Mouse (Mus musculus) forebrain, embryonic 12.5 days (tissue): ENCODE results near the gene Rims1. TPM values are rescaled to one million over a fixed set of nuclear protein-coding genes. Genes with fewer than 3 reads are reported as not detected.

Experiments
- ATAC-seq: fragments of 200-750 bp; cut with Nextera tagmentation; 2 replicates; pipeline ENCODE4 v1.8.0; 2017; ENCODE audit warnings: moderate TSS enrichment; ENCODE audit not compliant: low FRiP score
- H3K27ac ChIP-seq: fragments of 300-500 bp; sonication (generic); 2 replicates; pipeline ENCODE4 v1.5.1; 2016; ENCODE audit warnings: mild to moderate bottlenecking
- H3K27me3 ChIP-seq: fragments of 300-500 bp; sonication (generic); 2 replicates; pipeline ENCODE4 v1.6.1; 2016; ENCODE audit warnings: mild to moderate bottlenecking
- H3K36me3 ChIP-seq: fragments of 300-500 bp; sonication (generic); replicated peaks from 2 replicates; pipeline ENCODE4 v1.6.1; 2016; ENCODE audit warnings: mild to moderate bottlenecking
- H3K4me1 ChIP-seq: fragments of 300-500 bp; sonication (generic); 2 replicates; pipeline ENCODE4 v1.6.1; 2016
- H3K4me2 ChIP-seq: fragments of 300-500 bp; sonication (generic); 2 replicates; pipeline ENCODE4 v1.6.1; 2016; ENCODE audit warnings: mild to moderate bottlenecking, moderate library complexity
- H3K4me3 ChIP-seq: fragments of 300-500 bp; sonication (generic); replicated peaks from 2 replicates; pipeline ENCODE4 v1.5.1; 2016; ENCODE audit warnings: mild to moderate bottlenecking
- H3K9ac ChIP-seq: fragments of 300-500 bp; sonication (generic); 2 replicates; pipeline ENCODE4 v1.6.1; 2016; ENCODE audit warnings: mild to moderate bottlenecking
- H3K9me3 ChIP-seq: fragments of 300-500 bp; sonication (generic); 2 replicates; pipeline ENCODE4 v1.6.1; 2016
- WGBS: fragments of 180-500 bp; shearing (Covaris S2); methylation state at CpG from one replicate; pipeline ENCODE4 v1.1.7; 2016; 5-methylcytosine and 5-hydroxymethylcytosine counted together
- polyA plus RNA-seq: library from polyadenylated mRNA; unstranded; fragments of >200 nt; fragmentation: Nextera tagmentation; extraction: Ambion mirVana; gene quantifications from 2 replicates; pipeline ENCODE4 v1.2.1, GENCODE M21; 2016

The Rims1 gene
- polyA plus RNA-seq, 1 experiment from 2014 or later, result 5.4 TPM

DNA sequence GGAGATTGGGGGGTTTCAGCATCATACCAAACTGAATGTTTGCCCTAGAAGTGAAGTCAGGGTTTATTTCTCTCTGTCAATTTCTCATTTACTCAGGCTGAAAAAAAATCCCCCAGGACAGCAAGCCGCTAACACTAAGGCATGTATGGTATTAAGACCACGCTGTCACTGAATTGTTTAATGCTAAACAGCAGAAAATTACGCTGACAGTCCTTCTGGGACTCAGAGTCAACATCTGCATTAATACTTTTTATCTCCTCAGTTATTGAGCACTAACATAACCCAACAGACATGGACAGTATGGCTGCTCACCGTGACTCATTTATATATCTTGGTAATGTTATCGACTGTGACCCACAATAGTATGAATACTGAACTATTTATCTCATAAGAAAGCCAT is 43.0 kb downstream of the Rims1 start:
- ATAC-seq, result no peak
- WGBS, result 86% methylated on average over 5 of the region's 5 CpGs
- H3K4me2 ChIP-seq, result no peak overlapping the region

DNA sequence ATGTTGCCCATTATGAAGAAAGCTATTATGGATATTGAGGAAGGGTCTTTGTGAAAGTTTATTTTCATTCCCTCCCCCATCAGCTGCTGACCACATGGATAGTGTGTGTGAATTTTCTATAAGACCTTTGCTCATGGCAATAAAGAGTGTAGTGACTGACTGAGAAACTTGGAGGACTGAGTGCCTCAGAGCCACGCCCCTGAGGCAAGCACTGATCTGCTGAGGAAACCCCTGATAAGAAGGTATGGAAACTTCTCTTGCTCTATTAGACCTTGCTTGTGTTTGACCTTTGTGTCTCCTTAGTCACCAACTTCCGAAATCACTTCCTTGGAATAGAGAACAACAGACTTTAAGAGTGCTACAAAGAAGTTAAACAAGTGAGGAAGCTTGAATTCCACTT is 55.3 kb downstream of the Rims1 start:
- H3K27ac ChIP-seq, result no peak overlapping the region
- no peak overlapping the region for H3K4me2 ChIP-seq
- ATAC-seq, result no peak
- H3K27me3 ChIP-seq, result no peaks in the 10 kb centered on the region
- WGBS, result 88% methylated on average over 2 of the region's 2 CpGs
- no peaks in the 10 kb centered on the region for H3K9me3 ChIP-seq
- no peaks in the 10 kb centered on the region for H3K36me3 ChIP-seq
- no peak overlapping the region for H3K9ac ChIP-seq
- no peak overlapping the region for H3K4me3 ChIP-seq
- H3K4me1 ChIP-seq, result no peaks in the 10 kb centered on the region

More for the DNA sequence above, 43.0 kb downstream of the Rims1 start:
- H3K4me1 ChIP-seq, result no peaks in the 10 kb centered on the region
- no peaks in the 10 kb centered on the region for H3K36me3 ChIP-seq
- H3K27ac ChIP-seq, result no peak overlapping the region
- H3K9me3 ChIP-seq, result no peaks in the 10 kb centered on the region
- H3K27me3 ChIP-seq, result no peaks in the 10 kb centered on the region
- no peak overlapping the region for H3K9ac ChIP-seq
- no peak overlapping the region for H3K4me3 ChIP-seq

GRCm38 (mm10) chr1:22744655-22745054 is 61.1 kb downstream of the Rims1 start:
- H3K36me3 ChIP-seq, result no peaks in the 10 kb centered on the region
- no peak overlapping the region for H3K4me3 ChIP-seq
- no peak overlapping the region for H3K27ac ChIP-seq
- no peak overlapping the region for H3K4me2 ChIP-seq
- H3K9ac ChIP-seq, result no peak overlapping the region
- no peak for ATAC-seq
- H3K27me3 ChIP-seq, result no peaks in the 10 kb centered on the region
- H3K9me3 ChIP-seq, result no peaks in the 10 kb centered on the region
- no peaks in the 10 kb centered on the region for H3K4me1 ChIP-seq
- WGBS, result 92% methylated on average over 5 of the region's 5 CpGs

- WGBS, result 75% methylated on average over 6 of the region's 6 CpGs
- H3K4me2 ChIP-seq, result no peak overlapping the region
- H3K9me3 ChIP-seq, result no peaks in the 10 kb centered on the region
- H3K27ac ChIP-seq, result no peak overlapping the region
- no peak overlapping the region for H3K4me3 ChIP-seq
- no peaks in the 10 kb centered on the region for H3K36me3 ChIP-seq
- no peak overlapping the region for H3K9ac ChIP-seq
- no peak for ATAC-seq
- no peaks in the 10 kb centered on the region for H3K4me1 ChIP-seq
- H3K27me3 ChIP-seq, result no peaks in the 10 kb centered on the region
Measured at GRCm38 (mm10) chr1:22737491-22737890, 68.3 kb downstream of the Rims1 start.

DNA sequence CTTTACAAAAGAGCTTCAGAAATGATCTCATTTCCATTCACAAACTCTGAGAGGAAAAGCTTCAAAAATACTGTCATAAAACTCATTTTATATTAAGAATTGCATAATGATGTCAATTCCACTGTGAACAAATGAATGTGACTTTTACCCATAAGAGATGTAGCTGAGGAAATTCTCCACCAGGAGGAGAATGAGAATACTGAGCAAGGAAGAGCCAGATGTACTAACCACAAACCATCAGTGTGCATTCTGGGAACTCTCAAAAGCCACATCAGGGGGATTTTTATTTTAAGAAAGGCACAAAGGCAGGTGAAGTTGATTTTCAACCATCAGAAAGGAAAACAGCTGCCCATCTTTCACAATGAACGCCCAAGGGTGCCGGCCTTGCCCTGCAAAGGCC is 71.4 kb downstream of the Rims1 start:
- no peak for ATAC-seq
- Histone ChIP-seq H3K27ac (no peak overlapping the region), H3K27me3 (no peaks in the 10 kb centered on the region), H3K4me1 (no peaks in the 10 kb centered on the region), H3K4me3 (no peak overlapping the region), H3K9me3 (no peaks in the 10 kb centered on the region), H3K36me3 (no peaks in the 10 kb centered on the region), H3K9ac (no peak overlapping the region), H3K4me2 (no peak overlapping the region)
- 88% methylated on average over 2 of the region's 2 CpGs for WGBS

DNA sequence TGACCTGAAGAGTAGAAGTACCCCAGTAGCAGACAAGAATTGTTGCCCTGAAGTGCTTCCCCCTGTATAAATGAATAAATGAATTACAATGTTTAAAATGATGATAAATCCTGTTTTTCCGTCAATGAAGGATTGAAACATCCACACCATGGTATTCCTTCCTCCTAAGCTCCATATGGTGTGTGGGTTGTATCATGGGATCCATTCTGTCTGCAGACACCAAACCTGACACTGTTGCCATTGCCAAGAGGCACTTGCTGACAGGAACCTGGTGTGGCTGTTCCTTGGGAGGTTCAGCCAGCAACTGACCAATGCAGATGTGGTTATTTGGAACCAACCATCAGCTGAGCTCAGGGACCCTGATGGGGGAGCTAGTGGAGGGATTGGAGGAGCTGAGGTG is 72.5 kb downstream of the Rims1 start:
- Histone ChIP-seq H3K36me3 (no peaks in the 10 kb centered on the region), H3K9me3 (no peaks in the 10 kb centered on the region), H3K9ac (no peak overlapping the region), H3K4me3 (no peak overlapping the region), H3K27ac (no peak overlapping the region), H3K27me3 (no peaks in the 10 kb centered on the region), H3K4me1 (no peaks in the 10 kb centered on the region), H3K4me2 (no peak overlapping the region)
- no peak for ATAC-seq
- WGBS, result 97% methylated on average over 1 of the region's 1 CpGs

DNA sequence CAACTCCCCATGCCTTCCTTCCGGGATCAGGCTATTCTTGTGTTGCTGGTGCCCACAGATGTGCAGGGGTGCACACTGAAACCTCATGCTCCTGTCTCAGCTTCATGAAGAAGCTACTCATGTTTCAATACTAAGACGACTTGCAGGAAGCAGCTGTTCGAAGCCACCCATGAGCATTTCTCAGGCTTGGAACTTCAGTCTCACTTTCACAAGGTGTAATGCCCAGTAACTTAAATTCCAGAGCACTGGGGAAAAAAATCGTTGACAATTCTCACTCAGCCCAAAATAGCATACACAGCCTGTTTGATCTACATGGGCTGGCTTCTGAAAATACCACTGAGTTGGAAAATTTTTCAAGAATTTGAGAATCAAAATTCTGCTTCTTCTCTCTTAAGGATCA is 77.6 kb downstream of the Rims1 start:
- ATAC-seq, result no peak
- Histone ChIP-seq H3K27ac (no peak overlapping the region), H3K4me1 (no peaks in the 10 kb centered on the region), H3K27me3 (no peaks in the 10 kb centered on the region), H3K4me2 (no peak overlapping the region), H3K9ac (no peak overlapping the region), H3K4me3 (no peak overlapping the region), H3K9me3 (no peaks in the 10 kb centered on the region), H3K36me3 (no peaks in the 10 kb centered on the region)
- WGBS, result 79% methylated on average over 4 of the region's 4 CpGs

GRCm38 (mm10) chr1:22721706-22722105 is 84.1 kb downstream of the Rims1 start:
- ATAC-seq, result no peak
- H3K4me3 ChIP-seq, result no peak overlapping the region
- no peak overlapping the region for H3K4me2 ChIP-seq
- no peaks in the 10 kb centered on the region for H3K9me3 ChIP-seq
- H3K36me3 ChIP-seq, result no peaks in the 10 kb centered on the region
- no peak overlapping the region for H3K9ac ChIP-seq
- H3K27me3 ChIP-seq, result no peaks in the 10 kb centered on the region
- H3K27ac ChIP-seq, result no peak overlapping the region
- H3K4me1 ChIP-seq, result no peaks in the 10 kb centered on the region

- Histone ChIP-seq H3K9ac (no peak overlapping the region), H3K4me3 (no peak overlapping the region), H3K4me1 (no peaks in the 10 kb centered on the region), H3K27ac (no peak overlapping the region), H3K27me3 (no peaks in the 10 kb centered on the region), H3K36me3 (no peaks in the 10 kb centered on the region), H3K9me3 (no peaks in the 10 kb centered on the region), H3K4me2 (no peak overlapping the region)
- WGBS, result 75% methylated on average over 2 of the region's 2 CpGs
- no peak for ATAC-seq
Measured at GRCm38 (mm10) chr1:22720714-22721113, 85.1 kb downstream of the Rims1 start.

- no peaks in the 10 kb centered on the region for H3K4me1 ChIP-seq
- WGBS, result 62% methylated on average over 2 of the region's 2 CpGs
- ATAC-seq, result no peak
- no peaks in the 10 kb centered on the region for H3K9me3 ChIP-seq
- no peaks in the 10 kb centered on the region for H3K27me3 ChIP-seq
- H3K27ac ChIP-seq, result no peak overlapping the region
- no peaks in the 10 kb centered on the region for H3K36me3 ChIP-seq
- no peak overlapping the region for H3K9ac ChIP-seq
- no peak overlapping the region for H3K4me2 ChIP-seq
- H3K4me3 ChIP-seq, result no peak overlapping the region
Measured at GRCm38 (mm10) chr1:22709461-22709860, 96.3 kb downstream of the Rims1 start.

DNA sequence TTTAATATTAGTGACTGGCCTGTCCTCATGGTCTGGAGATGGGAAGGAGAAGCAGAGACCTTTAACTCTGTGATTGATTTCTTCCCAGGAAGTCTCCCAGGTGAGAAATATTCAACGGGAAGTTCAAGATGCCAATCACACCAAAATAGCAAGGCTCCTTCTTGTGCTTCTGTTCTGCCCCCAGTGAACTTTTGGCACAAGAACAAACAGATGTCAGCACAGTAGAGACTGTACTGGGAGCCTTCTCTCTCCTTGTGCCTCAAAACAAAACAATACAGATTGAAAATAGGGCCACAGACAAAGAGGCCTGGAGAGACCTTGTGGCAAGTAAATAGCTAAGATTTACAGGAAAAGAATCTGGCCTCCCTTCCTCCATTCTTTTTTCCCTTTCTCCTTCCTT is 110.7 kb downstream of the Rims1 start:
- ATAC-seq, result no peak
- no peak overlapping the region for H3K9ac ChIP-seq
- H3K4me2 ChIP-seq, result no peak overlapping the region
- H3K27me3 ChIP-seq, result no peaks in the 10 kb centered on the region
- WGBS, result 56% methylated on average over 1 of the region's 1 CpGs
- H3K9me3 ChIP-seq, result no peaks in the 10 kb centered on the region
- H3K4me3 ChIP-seq, result no peak overlapping the region
- no peak overlapping the region for H3K27ac ChIP-seq
- peaks cover 4% of the 10 kb centered on the region; the same call in 1 of the 2 replicates for H3K4me1 ChIP-seq
- no peaks in the 10 kb centered on the region for H3K36me3 ChIP-seq

DNA sequence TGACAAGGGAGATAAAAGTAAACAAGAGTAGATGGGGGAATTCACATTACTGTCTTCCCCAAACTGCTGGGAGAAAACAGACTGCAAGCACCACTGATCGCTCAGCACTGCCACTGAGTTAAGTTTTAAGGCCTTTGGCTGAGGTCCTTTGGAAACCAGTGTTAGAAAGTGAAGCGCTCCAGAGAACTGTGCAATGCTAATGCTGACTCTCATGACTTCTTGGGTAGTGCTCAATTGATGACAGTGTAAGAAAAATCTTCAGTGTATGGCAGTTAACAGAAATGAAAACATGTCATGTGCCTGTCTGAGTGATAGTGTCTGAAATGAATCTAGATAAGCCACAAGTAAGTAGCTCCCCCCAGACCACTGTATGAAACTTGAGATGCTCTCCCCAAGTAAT is 111.3 kb downstream of the Rims1 start:
- no peak for ATAC-seq
- no peak overlapping the region for H3K27ac ChIP-seq
- H3K36me3 ChIP-seq, result no peaks in the 10 kb centered on the region
- peaks cover 4% of the 10 kb centered on the region; the same call in 1 of the 2 replicates for H3K4me1 ChIP-seq
- WGBS, result 83% methylated on average over 2 of the region's 2 CpGs
- no peak overlapping the region for H3K4me3 ChIP-seq
- H3K9me3 ChIP-seq, result no peaks in the 10 kb centered on the region
- H3K4me2 ChIP-seq, result no peak overlapping the region
- H3K27me3 ChIP-seq, result no peaks in the 10 kb centered on the region
- H3K9ac ChIP-seq, result no peak overlapping the region

DNA sequence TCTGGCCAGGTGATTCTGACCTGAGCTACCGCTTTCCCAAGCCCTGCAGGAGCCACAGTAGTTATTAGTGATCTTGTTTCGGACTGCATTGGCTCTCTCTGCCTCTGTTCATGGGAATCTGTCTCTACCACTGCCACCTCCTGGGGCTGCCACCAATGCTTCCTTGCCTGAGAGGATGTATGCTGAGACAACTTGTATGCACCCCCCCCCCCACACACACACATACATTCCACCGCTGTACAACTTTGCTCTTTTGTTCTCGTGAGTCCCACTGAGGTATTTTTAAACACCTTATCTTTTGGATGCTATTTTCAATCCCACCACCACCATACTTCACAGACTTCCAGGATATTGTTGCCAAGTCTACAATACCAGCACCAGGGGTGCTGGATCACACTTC is 122.3 kb downstream of the Rims1 start:
- H3K9ac ChIP-seq, result no peak overlapping the region
- ATAC-seq, result no peak
- H3K27ac ChIP-seq, result no peak overlapping the region
- WGBS, result 82% methylated on average over 4 of the region's 4 CpGs
- no peaks in the 10 kb centered on the region for H3K9me3 ChIP-seq
- H3K4me3 ChIP-seq, result no peak overlapping the region
- no peaks in the 10 kb centered on the region for H3K4me1 ChIP-seq
- H3K4me2 ChIP-seq, result no peak overlapping the region
- no peaks in the 10 kb centered on the region for H3K36me3 ChIP-seq
- no peaks in the 10 kb centered on the region for H3K27me3 ChIP-seq

DNA sequence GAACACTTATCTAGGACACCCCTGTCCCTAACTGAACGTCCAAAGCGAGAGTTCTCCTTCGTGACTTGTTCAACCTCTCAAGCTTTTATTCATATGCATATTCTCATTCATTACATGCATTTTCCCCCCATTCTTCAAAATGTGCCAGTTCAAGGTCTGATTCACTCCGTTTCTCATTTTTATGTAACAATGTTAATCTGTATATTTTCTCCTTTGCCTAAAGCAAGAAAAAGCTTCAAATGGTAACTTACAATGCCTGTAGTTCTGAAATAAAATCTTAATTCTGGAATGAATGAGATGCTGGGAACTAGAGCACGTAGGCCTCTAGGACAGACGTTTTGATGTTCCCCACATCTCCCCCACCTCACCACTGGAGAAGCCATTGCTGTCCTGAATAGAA is 141.6 kb downstream of the Rims1 start:
- ATAC-seq, result no peak
- H3K9ac ChIP-seq, result no peak overlapping the region
- H3K4me2 ChIP-seq, result no peak overlapping the region
- no peak overlapping the region for H3K27ac ChIP-seq
- 79% methylated on average over 6 of the region's 6 CpGs for WGBS
- H3K4me1 ChIP-seq, result no peaks in the 10 kb centered on the region
- H3K27me3 ChIP-seq, result no peaks in the 10 kb centered on the region
- no peak overlapping the region for H3K4me3 ChIP-seq
- no peaks in the 10 kb centered on the region for H3K9me3 ChIP-seq
- H3K36me3 ChIP-seq, result no peaks in the 10 kb centered on the region
